Mouse (Mus musculus): ENCODE measurements around the gene Zdhhc25.

Gene Zdhhc25

GRCm38 (mm10) chr15:88600002-88600401 is at the start of gene Zdhhc25:
Gene Zdhhc25 (plus strand): TSS chr15:88600302.
- DNase-seq (ENCODE audit: low spot score in 2 of 2): no peak

- no peak for DNase-seq (ENCODE audit: low spot score in 2 of 2)
Observed at GRCm38 (mm10) chr15:88552852-88553251, 47.2 kb upstream of the Zdhhc25 start.

- peak in 1 of 2 experiments; percentile 17 for DNase-seq (ENCODE audit: low spot score in 2 of 2)
Observed at GRCm38 (mm10) chr15:88555476-88555875, 44.6 kb upstream of the Zdhhc25 start.

- no peak for DNase-seq (ENCODE audit: low spot score in 2 of 2)
Observed at GRCm38 (mm10) chr15:88560637-88561036, 39.5 kb upstream of the Zdhhc25 start.

- DNase-seq (ENCODE audit: low spot score in 2 of 2): no peak
Observed at GRCm38 (mm10) chr15:88561058-88561730, 38.9 kb upstream of the Zdhhc25 start.

- no peak for DNase-seq (ENCODE audit: low spot score in 2 of 2)
Observed at GRCm38 (mm10) chr15:88565307-88565706, 34.8 kb upstream of the Zdhhc25 start.

- DNase-seq (ENCODE audit: low spot score in 2 of 2): no peak
Observed at GRCm38 (mm10) chr15:88565806-88566205, 34.3 kb upstream of the Zdhhc25 start.

- no peak for DNase-seq (ENCODE audit: low spot score in 2 of 2)
Observed at GRCm38 (mm10) chr15:88570697-88571096, 29.4 kb upstream of the Zdhhc25 start.

- DNase-seq (ENCODE audit: low spot score in 2 of 2): no peak
Observed at GRCm38 (mm10) chr15:88579461-88579860, 20.6 kb upstream of the Zdhhc25 start.

GRCm38 (mm10) chr15:88602496-88602895 is 2.4 kb downstream of the Zdhhc25 start:
- no peak for DNase-seq (ENCODE audit: low spot score in 2 of 2)

- DNase-seq (ENCODE audit: low spot score in 2 of 2): no peak
Observed at GRCm38 (mm10) chr15:88603091-88603732, 3.1 kb downstream of the Zdhhc25 start.

- no peak for DNase-seq (ENCODE audit: low spot score in 2 of 2)
Observed at GRCm38 (mm10) chr15:88603733-88604119, 3.6 kb downstream of the Zdhhc25 start.

GRCm38 (mm10) chr15:88604669-88605414 is 4.7 kb downstream of the Zdhhc25 start:
- DNase-seq (ENCODE audit: low spot score in 2 of 2): no peak

- no peak for DNase-seq (ENCODE audit: low spot score in 2 of 2)
Observed at GRCm38 (mm10) chr15:88605415-88605785, 5.3 kb downstream of the Zdhhc25 start.

- DNase-seq (ENCODE audit: low spot score in 2 of 2): no peak
Observed at GRCm38 (mm10) chr15:88617125-88617524, 17.0 kb downstream of the Zdhhc25 start.

- DNase-seq (ENCODE audit: low spot score in 2 of 2): peak in 1 of 2 experiments; percentile 19
Observed at GRCm38 (mm10) chr15:88618008-88618773, 18.1 kb downstream of the Zdhhc25 start.

- DNase-seq (ENCODE audit: low spot score in 2 of 2): no peak
Observed at GRCm38 (mm10) chr15:88620017-88620416, 19.9 kb downstream of the Zdhhc25 start.

- DNase-seq (ENCODE audit: low spot score in 2 of 2): no peak
Observed at GRCm38 (mm10) chr15:88623891-88624290, 23.8 kb downstream of the Zdhhc25 start.

GRCm38 (mm10) chr15:88624874-88625277 is 24.8 kb downstream of the Zdhhc25 start:
- no peak for DNase-seq (ENCODE audit: low spot score in 2 of 2)

GRCm38 (mm10) chr15:88625303-88626066 is 25.4 kb downstream of the Zdhhc25 start:
- DNase-seq (ENCODE audit: low spot score in 2 of 2): no peak

- no peak for DNase-seq (ENCODE audit: low spot score in 2 of 2)
Observed at GRCm38 (mm10) chr15:88626886-88627488, 26.9 kb downstream of the Zdhhc25 start.

Data from frontal cortex, postnatal 14 days (tissue).